Mouse (Mus musculus): ENCODE results near the gene Itpk1. TPM values are rescaled to one million over a fixed set of nuclear protein-coding genes. Genes with fewer than 3 reads are reported as not detected.

Gene Itpk1
- polyA plus RNA-seq, 1 experiment = 64.9 TPM

GRCm38 (mm10) chr12:102684720-102685386 lies 19.9 kb downstream of the Itpk1 start:
- DNase-seq = no peak
- Histone ChIP-seq H3K4me1 (ENCODE audit: control insufficient read depth, insufficient read depth, low read length) (peaks cover 65% of the 10 kb centered on the region), H3K27ac (ENCODE audit: insufficient read depth, low read length) (no peak overlapping the region), H3K4me3 (replicated peaks; ENCODE audit: insufficient read depth, low read depth, low read length) (no peak overlapping the region), H3K27me3 (ENCODE audit: control insufficient read depth, insufficient read depth, low read length) (no peaks in the 10 kb centered on the region)
- TF ChIP-seq CTCF (IDR thresholded peaks at IDR 0.05; ENCODE audit: borderline replicate concordance, insufficient read depth, low read depth, low read length) (no peak), POLR2A (IDR thresholded peaks at IDR 0.05; ENCODE audit: borderline replicate concordance, insufficient read depth, low read length) (no peak)
- WGBS = 68% methylated on average over 3 of the region's 3 CpGs

DNA sequence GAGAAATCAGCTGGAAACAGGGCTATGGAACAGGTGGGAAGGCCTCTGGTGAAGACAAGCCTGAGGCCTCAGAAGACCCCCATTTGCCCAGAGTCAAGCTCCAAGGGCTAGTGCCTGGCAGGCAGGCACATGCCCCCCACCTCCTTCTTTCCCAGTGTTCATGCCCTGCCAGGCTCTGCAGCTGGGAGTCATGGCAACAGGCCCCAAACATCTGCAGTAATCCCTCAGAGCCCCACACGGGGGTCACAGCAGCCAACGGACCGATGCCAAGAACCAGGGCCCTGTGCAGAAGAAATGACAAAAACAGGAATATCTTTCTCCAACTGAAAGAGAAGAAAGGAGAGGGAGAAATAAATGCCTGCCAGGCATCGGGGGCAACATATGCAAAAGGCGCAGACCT lies 20.8 kb downstream of the Itpk1 start:
- TF ChIP-seq CTCF (IDR thresholded peaks at IDR 0.05; ENCODE audit: borderline replicate concordance, insufficient read depth, low read depth, low read length) = no peak
- TF ChIP-seq POLR2A (IDR thresholded peaks at IDR 0.05; ENCODE audit: borderline replicate concordance, insufficient read depth, low read length) = no peak
- 35% methylated on average over 5 of the region's 5 CpGs for WGBS
- H3K27ac ChIP-seq (ENCODE audit: insufficient read depth, low read length) = no peak overlapping the region
- DNase-seq = no peak
- H3K27me3 ChIP-seq (ENCODE audit: control insufficient read depth, insufficient read depth, low read length) = no peaks in the 10 kb centered on the region
- peaks cover 72% of the 10 kb centered on the region for H3K4me1 ChIP-seq (ENCODE audit: control insufficient read depth, insufficient read depth, low read length)
- H3K4me3 ChIP-seq (replicated peaks; ENCODE audit: insufficient read depth, low read depth, low read length) = no peak overlapping the region

GRCm38 (mm10) chr12:102683438-102683837 lies 21.3 kb downstream of the Itpk1 start:
- Histone ChIP-seq H3K27ac (ENCODE audit: insufficient read depth, low read length) (no peak overlapping the region), H3K4me3 (replicated peaks; ENCODE audit: insufficient read depth, low read depth, low read length) (no peak overlapping the region), H3K4me1 (ENCODE audit: control insufficient read depth, insufficient read depth, low read length) (peaks cover 78% of the 10 kb centered on the region), H3K27me3 (ENCODE audit: control insufficient read depth, insufficient read depth, low read length) (no peaks in the 10 kb centered on the region)
- no peak for DNase-seq
- TF ChIP-seq CTCF (IDR thresholded peaks at IDR 0.05; ENCODE audit: borderline replicate concordance, insufficient read depth, low read depth, low read length) (no peak), POLR2A (IDR thresholded peaks at IDR 0.05; ENCODE audit: borderline replicate concordance, insufficient read depth, low read length) (no peak)
- 51% methylated on average over 6 of the region's 6 CpGs for WGBS

DNA sequence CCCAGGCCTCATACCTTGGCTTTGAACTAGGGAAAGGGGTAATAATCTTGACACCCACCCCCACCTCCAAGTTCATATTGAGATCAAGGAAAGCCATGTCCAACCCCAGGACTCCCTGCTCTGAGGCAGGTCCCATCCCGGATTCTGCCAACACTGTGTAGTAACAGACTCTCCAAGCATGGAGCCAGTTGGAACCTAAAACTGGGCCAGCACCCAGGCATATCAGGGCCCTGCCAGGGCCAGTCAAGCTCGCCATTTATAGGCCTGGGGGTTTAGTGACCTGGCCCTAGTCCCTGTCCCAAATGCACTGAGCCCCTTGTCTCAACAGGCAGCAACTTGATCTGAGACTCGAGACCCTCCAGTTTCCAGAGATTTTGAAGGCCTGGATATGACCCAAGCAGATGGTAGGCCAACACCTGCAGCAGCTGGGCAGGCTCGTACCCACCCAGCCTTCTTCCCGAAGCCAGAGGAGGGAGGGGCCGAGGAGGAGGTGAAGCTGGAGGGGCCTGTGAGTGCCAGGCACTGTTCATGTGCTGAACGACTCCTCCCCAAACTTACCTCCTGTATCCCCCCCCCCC lies 21.9 kb downstream of the Itpk1 start:
- DNase-seq = peak in 1 of 2 experiments; percentile 61
- no peak overlapping the region for H3K27ac ChIP-seq (ENCODE audit: insufficient read depth, low read length)

GRCm38 (mm10) chr12:102682085-102682484 lies 22.6 kb downstream of the Itpk1 start:
- H3K4me3 ChIP-seq (replicated peaks; ENCODE audit: insufficient read depth, low read depth, low read length) = no peak overlapping the region
- no peak for DNase-seq
- H3K27ac ChIP-seq (ENCODE audit: insufficient read depth, low read length) = no peak overlapping the region
- no peaks in the 10 kb centered on the region for H3K27me3 ChIP-seq (ENCODE audit: control insufficient read depth, insufficient read depth, low read length)
- 66% methylated on average over 5 of the region's 5 CpGs for WGBS
- peaks cover 83% of the 10 kb centered on the region for H3K4me1 ChIP-seq (ENCODE audit: control insufficient read depth, insufficient read depth, low read length)
- no peak for TF ChIP-seq CTCF (IDR thresholded peaks at IDR 0.05; ENCODE audit: borderline replicate concordance, insufficient read depth, low read depth, low read length)
- no peak for TF ChIP-seq POLR2A (IDR thresholded peaks at IDR 0.05; ENCODE audit: borderline replicate concordance, insufficient read depth, low read length)

More for the DNA sequence above, 21.9 kb downstream of the Itpk1 start:
- Histone ChIP-seq H3K4me1 (ENCODE audit: control insufficient read depth, insufficient read depth, low read length) (peaks cover 78% of the 10 kb centered on the region), H3K27me3 (ENCODE audit: control insufficient read depth, insufficient read depth, low read length) (no peaks in the 10 kb centered on the region), H3K4me3 (replicated peaks; ENCODE audit: insufficient read depth, low read depth, low read length) (no peak overlapping the region)
- no peak for TF ChIP-seq CTCF (IDR thresholded peaks at IDR 0.05; ENCODE audit: borderline replicate concordance, insufficient read depth, low read depth, low read length)
- TF ChIP-seq POLR2A (IDR thresholded peaks at IDR 0.05; ENCODE audit: borderline replicate concordance, insufficient read depth, low read length) = no peak
- WGBS = 27% methylated on average over 7 of the region's 7 CpGs

DNA sequence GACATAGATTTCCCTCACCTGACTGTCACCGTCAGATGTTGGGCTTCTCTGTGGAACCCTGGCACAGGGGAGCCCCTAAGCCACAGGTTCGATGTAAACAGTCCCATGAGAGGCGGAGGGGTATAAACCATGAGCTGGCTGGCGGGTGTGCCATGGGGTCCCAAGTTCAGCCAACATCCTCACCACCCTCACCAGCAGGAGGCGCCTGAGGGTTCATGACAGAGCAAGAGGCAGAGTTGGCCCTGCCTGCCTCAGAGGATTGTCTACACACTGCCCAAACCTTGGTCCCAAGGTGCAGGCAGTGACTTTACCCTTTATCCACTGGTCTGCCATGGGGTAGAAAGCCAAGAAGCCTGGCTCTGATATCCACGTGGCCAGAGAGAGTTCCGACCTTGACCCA lies 23.1 kb downstream of the Itpk1 start:
- no peak for DNase-seq
- 86% methylated on average over 7 of the region's 7 CpGs for WGBS
- Histone ChIP-seq H3K27ac (ENCODE audit: insufficient read depth, low read length) (no peak overlapping the region), H3K4me3 (replicated peaks; ENCODE audit: insufficient read depth, low read depth, low read length) (no peak overlapping the region), H3K4me1 (ENCODE audit: control insufficient read depth, insufficient read depth, low read length) (peaks cover 86% of the 10 kb centered on the region), H3K27me3 (ENCODE audit: control insufficient read depth, insufficient read depth, low read length) (no peaks in the 10 kb centered on the region)
- TF ChIP-seq POLR2A (IDR thresholded peaks at IDR 0.05; ENCODE audit: borderline replicate concordance, insufficient read depth, low read length) (no peak), CTCF (IDR thresholded peaks at IDR 0.05; ENCODE audit: borderline replicate concordance, insufficient read depth, low read depth, low read length) (0 out of 2 replicates have a peak, but pooled peaks have one; percentile 16)

- TF ChIP-seq POLR2A (IDR thresholded peaks at IDR 0.05; ENCODE audit: borderline replicate concordance, insufficient read depth, low read length) (no peak), CTCF (IDR thresholded peaks at IDR 0.05; ENCODE audit: borderline replicate concordance, insufficient read depth, low read depth, low read length) (no peak)
- no peaks in the 10 kb centered on the region for H3K27me3 ChIP-seq (ENCODE audit: control insufficient read depth, insufficient read depth, low read length)
- WGBS = 52% methylated on average over 6 of the region's 6 CpGs
- peak in 1 of 2 experiments; percentile 39 for DNase-seq
- no peak overlapping the region; the same call in 1 of the 2 replicates for H3K27ac ChIP-seq (ENCODE audit: insufficient read depth, low read length)
- H3K4me1 ChIP-seq (ENCODE audit: control insufficient read depth, insufficient read depth, low read length) = peaks cover 85% of the 10 kb centered on the region
- H3K4me3 ChIP-seq (replicated peaks; ENCODE audit: insufficient read depth, low read depth, low read length) = no peak overlapping the region
Measured at GRCm38 (mm10) chr12:102678820-102679219, 25.9 kb downstream of the Itpk1 start.

DNA sequence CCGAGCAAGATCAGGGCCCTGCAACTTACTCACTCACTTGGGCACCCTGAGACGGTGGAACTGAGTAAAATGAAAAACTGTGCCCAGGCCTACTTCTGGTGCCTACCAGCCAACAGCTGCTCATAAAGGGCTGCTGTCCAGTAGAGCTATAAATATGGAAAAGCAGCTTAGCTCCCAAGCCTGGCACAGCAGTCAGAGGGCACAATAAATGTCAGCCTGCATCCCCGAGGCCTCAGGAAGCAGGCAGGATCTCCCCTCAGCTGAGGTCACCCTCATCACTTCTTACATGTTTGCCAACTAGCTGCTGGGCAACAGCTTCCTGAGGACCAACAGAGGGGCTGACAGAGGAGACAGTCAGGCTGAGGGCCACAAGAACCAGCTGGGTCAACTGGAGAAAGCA lies 27.6 kb downstream of the Itpk1 start:
- Histone ChIP-seq H3K27me3 (ENCODE audit: control insufficient read depth, insufficient read depth, low read length) (no peaks in the 10 kb centered on the region), H3K4me3 (replicated peaks; ENCODE audit: insufficient read depth, low read depth, low read length) (no peak overlapping the region), H3K27ac (ENCODE audit: insufficient read depth, low read length) (peak overlapping the region; percentile 7; the same call in 1 of the 2 replicates), H3K4me1 (ENCODE audit: control insufficient read depth, insufficient read depth, low read length) (peaks cover 76% of the 10 kb centered on the region)
- WGBS = 42% methylated on average over 3 of the region's 3 CpGs
- no peak for DNase-seq
- no peak for TF ChIP-seq CTCF (IDR thresholded peaks at IDR 0.05; ENCODE audit: borderline replicate concordance, insufficient read depth, low read depth, low read length)
- TF ChIP-seq POLR2A (IDR thresholded peaks at IDR 0.05; ENCODE audit: borderline replicate concordance, insufficient read depth, low read length) = no peak

All from cerebellum, adult 2 months (tissue).